Mouse (Mus musculus): ENCODE results near the gene Kcnh2. TPM values are rescaled to one million over a fixed set of nuclear protein-coding genes. Genes with fewer than 3 reads are reported as not detected.

Kcnh2 gene
- total RNA-seq, 2 experiments from 2014 or later = 28.6 to 32.8 TPM

- no peak overlapping the region for H3K4me3 ChIP-seq
- TF ChIP-seq CTCF (IDR thresholded peaks at IDR 0.05) = no peak
- H3K27ac ChIP-seq = no peak overlapping the region
- intact Hi-C loops (cut with DNase I) = no loop called here
- DNase-seq (ENCODE audit: extremely low spot score in 1 of 2, low spot score in 2 of 2) = no peak
These were observed 25.1 kb downstream of the Kcnh2 start for GRCm38 (mm10) chr5:24326166-24326841.

- DNase-seq (ENCODE audit: extremely low spot score in 1 of 2, low spot score in 2 of 2) = no peak
- no peak overlapping the region for H3K27ac ChIP-seq
- intact Hi-C loops (cut with DNase I) = no loop called here
- no peak overlapping the region for H3K4me3 ChIP-seq
- TF ChIP-seq CTCF (IDR thresholded peaks at IDR 0.05) = no peak
These were observed 26.2 kb downstream of the Kcnh2 start for GRCm38 (mm10) chr5:24325251-24325650.

GRCm38 (mm10) chr5:24321711-24322682 lies 29.4 kb downstream of the Kcnh2 start:
- DNase-seq (ENCODE audit: extremely low spot score in 1 of 2, low spot score in 2 of 2) = no peak
- intact Hi-C loops (cut with DNase I) = no loop called here
- H3K27ac ChIP-seq = no peak overlapping the region
- TF ChIP-seq CTCF (IDR thresholded peaks at IDR 0.05) = no peak
- H3K4me3 ChIP-seq = no peak overlapping the region

GRCm38 (mm10) chr5:24320894-24321293 lies 30.5 kb downstream of the Kcnh2 start:
- Histone ChIP-seq H3K27ac (no peak overlapping the region), H3K4me3 (no peak overlapping the region)
- intact Hi-C loops (cut with DNase I) = no loop called here
- no peak for DNase-seq (ENCODE audit: extremely low spot score in 1 of 2, low spot score in 2 of 2)
- no peak for TF ChIP-seq CTCF (IDR thresholded peaks at IDR 0.05)

- DNase-seq (ENCODE audit: extremely low spot score in 1 of 2, low spot score in 2 of 2) = no peak
- TF ChIP-seq CTCF (IDR thresholded peaks at IDR 0.05) = no peak
- H3K4me3 ChIP-seq = no peak overlapping the region
- intact Hi-C loops (cut with DNase I) = no loop called here
- no peak overlapping the region for H3K27ac ChIP-seq
These were observed 31.0 kb downstream of the Kcnh2 start for GRCm38 (mm10) chr5:24320467-24320813.

- Histone ChIP-seq H3K27ac (no peak overlapping the region), H3K4me3 (no peak overlapping the region)
- no peak for TF ChIP-seq CTCF (IDR thresholded peaks at IDR 0.05)
- no peak for DNase-seq (ENCODE audit: extremely low spot score in 1 of 2, low spot score in 2 of 2)
- intact Hi-C loops (cut with DNase I) = no loop called here
These were observed 31.5 kb downstream of the Kcnh2 start for GRCm38 (mm10) chr5:24319776-24320466.

- DNase-seq (ENCODE audit: extremely low spot score in 1 of 2, low spot score in 2 of 2) = no peak
- TF ChIP-seq CTCF (IDR thresholded peaks at IDR 0.05) = no peak
- intact Hi-C loops (cut with DNase I) = no loop called here
- Histone ChIP-seq H3K4me3 (no peak overlapping the region), H3K27ac (no peak overlapping the region)
These were observed 42.2 kb downstream of the Kcnh2 start for GRCm38 (mm10) chr5:24309223-24309622.

- intact Hi-C loops (cut with DNase I) = no loop called here
- Histone ChIP-seq H3K4me3 (no peak overlapping the region), H3K27ac (no peak overlapping the region)
- DNase-seq (ENCODE audit: extremely low spot score in 1 of 2, low spot score in 2 of 2) = no peak
- TF ChIP-seq CTCF (IDR thresholded peaks at IDR 0.05) = no peak
These were observed 42.8 kb downstream of the Kcnh2 start for GRCm38 (mm10) chr5:24308621-24309020.

- DNase-seq (ENCODE audit: extremely low spot score in 1 of 2, low spot score in 2 of 2) = no peak
- intact Hi-C loops (cut with DNase I) = no loop called here
- no peak overlapping the region for H3K4me3 ChIP-seq
- H3K27ac ChIP-seq = no peak overlapping the region
- TF ChIP-seq CTCF (IDR thresholded peaks at IDR 0.05) = no peak
These were observed 44.2 kb downstream of the Kcnh2 start for GRCm38 (mm10) chr5:24307118-24307777.

- TF ChIP-seq CTCF (IDR thresholded peaks at IDR 0.05) = peak; percentile 49
- intact Hi-C loops (cut with DNase I) = loop anchor here (5.0 kb wide), 1 partner anchor 36 kb away; no protein-coding TSS in a partner anchor
- no peak for DNase-seq (ENCODE audit: extremely low spot score in 1 of 2, low spot score in 2 of 2)
- Histone ChIP-seq H3K4me3 (no peak overlapping the region), H3K27ac (no peak overlapping the region)
These were observed 48.2 kb downstream of the Kcnh2 start for GRCm38 (mm10) chr5:24303199-24303598.

- intact Hi-C loops (cut with DNase I) = loop anchor here (5.0 kb wide), 1 partner anchor 33 kb away; no protein-coding TSS in a partner anchor
- no peak for TF ChIP-seq CTCF (IDR thresholded peaks at IDR 0.05)
- H3K27ac ChIP-seq = no peak overlapping the region
- no peak for DNase-seq (ENCODE audit: extremely low spot score in 1 of 2, low spot score in 2 of 2)
- no peak overlapping the region for H3K4me3 ChIP-seq
These were observed 51.4 kb downstream of the Kcnh2 start for GRCm38 (mm10) chr5:24299845-24300589.

Measured in left cerebral cortex, adult 2 months (tissue).